Mouse (Mus musculus): ENCODE data around the gene Mapt. TPM values are rescaled to one million over a fixed set of nuclear protein-coding genes. Genes with fewer than 3 reads are reported as not detected.

Mapt gene
- 0.13 and 0.22 TPM in 2 replicates for polyA plus RNA-seq (2012; ENCODE audit: low replicate concordance)

DNA sequence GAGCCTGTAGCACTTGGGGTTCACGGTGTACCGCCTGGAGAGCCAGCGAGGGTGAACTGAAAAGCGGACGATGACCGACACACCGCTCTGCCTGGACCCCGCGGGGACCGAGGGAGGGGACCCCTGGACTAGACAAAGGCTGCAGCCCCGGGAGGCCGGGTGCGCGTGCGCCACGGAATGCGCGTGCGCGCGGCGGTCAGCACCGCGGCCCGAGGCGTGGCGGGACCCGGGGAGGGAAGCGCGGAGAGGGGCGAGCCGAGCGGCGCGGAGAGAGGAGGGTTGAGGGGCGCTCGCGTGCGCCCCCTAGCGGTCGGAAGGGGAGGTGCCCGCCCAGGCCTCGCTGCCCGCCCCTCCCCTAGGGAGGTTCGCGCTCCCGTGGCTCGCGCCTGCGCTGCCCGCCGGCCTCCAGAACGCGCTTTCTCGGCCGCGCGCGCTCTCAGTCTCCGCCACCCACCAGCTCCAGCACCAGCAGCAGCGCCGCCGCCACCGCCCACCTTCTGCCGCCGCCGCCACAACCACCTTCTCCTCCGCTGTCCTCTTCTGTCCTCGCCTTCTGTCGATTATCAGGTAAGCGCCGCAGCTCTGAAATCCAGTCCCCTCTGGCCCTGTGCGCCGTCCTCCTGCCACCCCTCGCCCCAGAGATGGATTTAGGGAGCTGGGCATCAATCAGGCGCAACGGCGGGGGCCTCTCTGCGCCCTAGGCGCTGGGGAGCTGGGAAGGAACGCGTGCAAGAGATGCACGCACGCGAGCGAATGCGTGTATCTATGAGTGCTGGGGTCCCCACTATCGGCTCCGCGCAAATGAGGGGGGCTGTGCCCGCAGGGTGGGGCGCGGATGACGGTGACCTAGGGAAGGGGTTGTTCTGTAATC lies at the start of gene Mapt:
Mapt (plus strand) TSS at position 350 of the 871 bp plus-strand sequence.

DNA sequence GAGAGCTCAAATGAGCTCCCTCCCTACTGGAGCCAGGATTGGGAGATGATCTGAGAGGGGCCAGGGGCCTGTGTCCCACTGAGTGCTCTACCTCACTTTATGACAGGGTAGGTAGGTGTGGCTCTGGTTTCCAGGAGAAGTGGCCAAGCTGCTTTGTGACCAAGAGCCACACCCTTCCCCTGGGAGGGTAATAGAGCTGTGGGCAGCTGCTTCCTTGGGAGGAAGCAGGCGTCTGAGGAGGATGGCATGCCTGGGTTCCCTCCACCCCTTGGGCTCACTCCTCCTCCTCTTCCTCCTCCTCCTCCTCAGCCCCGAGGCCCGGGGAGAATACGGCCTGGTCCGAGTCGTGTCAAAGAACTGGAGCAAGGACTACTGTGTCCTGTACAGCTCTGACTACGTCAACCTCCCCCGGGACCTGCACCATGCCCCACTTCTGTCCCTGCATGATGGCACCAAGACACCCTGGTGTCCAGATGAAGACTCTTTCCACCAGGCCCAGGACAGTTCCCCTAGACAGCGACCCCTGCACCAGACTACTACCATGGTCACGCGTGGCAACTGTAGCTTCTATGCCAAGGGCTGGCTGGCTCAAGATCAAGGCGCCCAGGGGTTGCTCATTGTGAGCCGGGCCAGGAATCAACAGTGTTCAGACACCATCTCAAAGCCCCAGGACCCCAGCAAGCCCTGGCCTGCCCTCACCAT lies 44.9 kb upstream of the Mapt start, which contains the start of gene Sppl2c:
Sppl2c (plus strand) TSS at position 193 of the 702 bp plus-strand sequence.

Other genes with a start within 250 kb of the Mapt start
- gene Crhr1, start 98.5 kb upstream of the Mapt start, polyA plus RNA-seq (2012; ENCODE audit: low replicate concordance): 0.19 TPM in 1 of 2 replicates, not detected in the other
- not detected in 2 replicates for gene Sppl2c, start 45.1 kb upstream of the Mapt start, polyA plus RNA-seq (2012; ENCODE audit: low replicate concordance)
- gene Kansl1, start 237.5 kb downstream of the Mapt start, polyA plus RNA-seq (2012; ENCODE audit: low replicate concordance): 218 and 442 TPM in 2 replicates